Mouse (Mus musculus) kidney, adult 2 months (tissue): ENCODE data around the gene Cnot3. TPM values are rescaled to one million over a fixed set of nuclear protein-coding genes. Genes with fewer than 3 reads are reported as not detected.
"Not testable (repeated sequence)": the region's sequence is repeated elsewhere in the genome, so short reads cannot be mapped to it uniquely, and the experiment has no call there.

Experiments
- DNase-seq: peaks from one replicate; pipeline ENCODE4 v3.0.0; 2021
- H3K27ac ChIP-seq: fragments of 200-500 bp; 2 replicates; pipeline ENCODE4 v1.5.1; 2012; ENCODE audit warnings: low read depth, low read length, control low read depth, inconsistent platforms; ENCODE audit not compliant: insufficient read depth
- H3K27me3 ChIP-seq: fragments of 200-500 bp; replicated peaks from 2 replicates; pipeline ENCODE4 v1.6.1; 2012; ENCODE audit warnings: mild to moderate bottlenecking, moderate library complexity, low read length, inconsistent platforms; ENCODE audit not compliant: control insufficient read depth, insufficient read depth
- H3K36me3 ChIP-seq: fragments of 200-500 bp; 2 replicates; pipeline ENCODE4 v1.6.1; 2012; ENCODE audit warnings: mild to moderate bottlenecking, moderate library complexity, low read length, inconsistent platforms; ENCODE audit not compliant: control insufficient read depth, insufficient read depth
- H3K4me1 ChIP-seq: fragments of 200-500 bp; 2 replicates; pipeline ENCODE4 v1.6.1; 2011; ENCODE audit warnings: low read length; ENCODE audit not compliant: control insufficient read depth, insufficient read depth
- H3K4me3 ChIP-seq: fragments of 200-500 bp; 2 replicates; pipeline ENCODE4 v1.5.1; 2011; ENCODE audit warnings: mild to moderate bottlenecking, low read depth, low read length, control low read depth; ENCODE audit not compliant: insufficient read depth
- CTCF ChIP-seq: fragments of 200-500 bp; conservative IDR thresholded peaks from 2 replicates; pipeline ENCODE4 v1.5.1; 2011; ENCODE audit warnings: low read depth, mild to moderate bottlenecking, control low read depth, low read length, moderate library complexity, mixed read lengths; ENCODE audit not compliant: insufficient read depth, insufficient read length
- POLR2A ChIP-seq: fragments of 200-500 bp; IDR thresholded peaks from one replicate; pipeline ENCODE4 v1.6.1; 2011; ENCODE audit warnings: low read depth, low read length, control low read depth
- WGBS: fragments of 180-500 bp; shearing (Covaris S2); methylation state at CpG from one replicate; pipeline ENCODE4 v1.1.7; 2018; 5-methylcytosine and 5-hydroxymethylcytosine counted together
- polyA plus RNA-seq: library from polyadenylated mRNA; depleted of rRNA; stranded (reverse); fragments of >200 nt; gene quantifications from 2 replicates; pipeline ENCODE4 v1.2.3, GENCODE M21; 2012; rRNA removed

Cnot3 gene
- polyA plus RNA-seq, 1 experiment, result 45.0 TPM

- WGBS, result 65% methylated on average over 7 of the region's 7 CpGs
- no peak for TF ChIP-seq POLR2A
- no peak for TF ChIP-seq CTCF
- Histone ChIP-seq H3K36me3 (peaks cover 7% of the 10 kb centered on the region), H3K4me1 (no peaks in the 10 kb centered on the region), H3K27ac (no peak overlapping the region), H3K4me3 (no peak overlapping the region), H3K27me3 (no peaks in the 10 kb centered on the region)
- no peak for DNase-seq
Measured at GRCm38 (mm10) chr7:3707568-3708413, 62.7 kb downstream of the Cnot3 start.

- 42% methylated on average over 5 of the region's 5 CpGs for WGBS
Measured at GRCm38 (mm10) chr7:3708447-3708980, 63.4 kb downstream of the Cnot3 start.

GRCm38 (mm10) chr7:3709000-3709399 is 63.9 kb downstream of the Cnot3 start:
- H3K4me3 ChIP-seq, result no peak overlapping the region
- peaks cover 7% of the 10 kb centered on the region for H3K36me3 ChIP-seq
- no peaks in the 10 kb centered on the region for H3K4me1 ChIP-seq
- no peaks in the 10 kb centered on the region for H3K27me3 ChIP-seq
- TF ChIP-seq POLR2A (no peak), CTCF (no peak)
- H3K27ac ChIP-seq, result no peak overlapping the region
- DNase-seq, result no peak
- WGBS, result 69% methylated on average over 1 of the region's 1 CpGs

More at GRCm38 (mm10) chr7:3708447-3708980, 63.4 kb downstream of the Cnot3 start:
- not testable (repeated sequence) for H3K36me3 ChIP-seq, H3K4me3 ChIP-seq, H3K4me1 ChIP-seq, H3K27ac ChIP-seq, H3K27me3 ChIP-seq, DNase-seq

Other genes starting within 250 kb of the Cnot3 start
- gene Cacng6, start 221.1 kb upstream of the Cnot3 start, polyA plus RNA-seq, result 1.3 TPM in 1 of 2 replicates, not detected in the other
- 2.9 and 3.7 TPM in 2 replicates for gene Tarm1, start 142.6 kb upstream of the Cnot3 start, polyA plus RNA-seq
- gene Oscar, start 29.1 kb upstream of the Cnot3 start, polyA plus RNA-seq, result 0.19 and 0.26 TPM in 2 replicates
- gene Ndufa3, start 27.9 kb upstream of the Cnot3 start, polyA plus RNA-seq, result 722 and 885 TPM in 2 replicates
- gene Tfpt, start 15.3 kb upstream of the Cnot3 start, polyA plus RNA-seq, result 7.6 and 9.9 TPM in 2 replicates
- 21.3 and 24.1 TPM in 2 replicates for gene Prpf31, start 15.3 kb upstream of the Cnot3 start, polyA plus RNA-seq
- 5.5 and 6.8 TPM in 2 replicates for gene Leng1, start 20.6 kb downstream of the Cnot3 start, polyA plus RNA-seq
- gene Tmc4, start 32.3 kb downstream of the Cnot3 start, polyA plus RNA-seq, result 45.5 and 62.2 TPM in 2 replicates
- gene Tsen34, start 47.6 kb downstream of the Cnot3 start, polyA plus RNA-seq, result 88.2 and 105 TPM in 2 replicates
- 56.2 and 61.4 TPM in 2 replicates for gene Mboat7, start 48.3 kb downstream of the Cnot3 start, polyA plus RNA-seq
- 1,031 and 1,047 TPM in 2 replicates for gene Rps9, start 58.7 kb downstream of the Cnot3 start, polyA plus RNA-seq
- gene Pirb, start 75.1 kb downstream of the Cnot3 start, polyA plus RNA-seq, result 3.2 and 5.4 TPM in 2 replicates
- gene Gm15448, start 180.4 kb downstream of the Cnot3 start, polyA plus RNA-seq, result 0.11 and 0.23 TPM in 2 replicates
- 0.16 and 0.30 TPM in 2 replicates for gene Pira2, start 199.8 kb downstream of the Cnot3 start, polyA plus RNA-seq